Mouse (Mus musculus): ENCODE results near the gene St3gal4.

DNA sequence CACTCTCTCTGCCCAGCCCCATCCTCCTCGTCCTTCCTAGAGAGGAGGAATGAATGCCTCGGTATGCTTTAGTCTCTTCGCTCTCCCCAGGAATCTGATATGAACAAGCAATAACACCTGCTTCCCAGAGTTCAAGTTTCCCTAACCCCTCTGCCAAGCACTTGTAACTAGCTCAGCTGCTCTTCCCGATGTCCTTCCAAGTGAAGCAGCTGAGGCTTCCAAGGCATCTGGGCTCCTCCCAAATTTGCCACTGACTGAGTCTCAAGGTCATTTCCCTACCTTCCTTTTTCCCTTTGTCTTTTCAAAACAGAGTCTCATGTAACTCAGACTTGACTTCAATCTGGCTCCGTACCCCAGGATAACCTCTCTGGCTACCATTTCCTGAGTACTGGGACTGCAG lies 77.6 kb downstream of the St3gal4 start:
- TF ChIP-seq EP300 (IDR thresholded peaks at IDR 0.05; ENCODE audit: insufficient read depth, low read depth, low read length), result no peak
- no peak for TF ChIP-seq POLR2A (IDR thresholded peaks at IDR 0.05; ENCODE audit: insufficient read depth, low read length)

Measured in ES-Bruce4 (cell line).